Mouse (Mus musculus): ENCODE data around the gene Hist1h2ah. TPM values are rescaled to one million over a fixed set of nuclear protein-coding genes. Genes with fewer than 3 reads are reported as not detected.

Hist1h2ah gene
- polyA plus RNA-seq, 2 experiments = 8.7 to 12.0 TPM

- DNase-seq (ENCODE audit: low read depth in 3 of 3, low spot score in 3 of 3) (no peak), ATAC-seq (ENCODE audit: insufficient read depth) (no peak)
- Histone ChIP-seq H3K27ac (no peak overlapping the region), H3K27me3 (ENCODE audit: control insufficient read depth, insufficient read depth, low read length) (peaks cover 51% of the 10 kb centered on the region), H3K36me3 (replicated peaks; ENCODE audit: control insufficient read depth, insufficient read depth, low read depth) (no peaks in the 10 kb centered on the region), H3K4me3 (ENCODE audit: insufficient read depth in 1 of 2, low read depth in 2 of 2, low read length in 2 of 2) (peak overlapping the region; percentile 51 to 61), H3K4me1 (replicated peaks; ENCODE audit: control insufficient read depth in 2 of 2, insufficient read depth in 2 of 2, low read length in 1 of 2) (peaks cover 0 to 18% of the 10 kb centered on the region in 2 experiments; a peak in 3 of 4 replicates), H3K9ac (replicated peaks) (peak overlapping the region; percentile 27), H3K9me3 (ENCODE audit: control insufficient read depth, low read length) (no peaks in the 10 kb centered on the region), H3K4me2 (ENCODE audit: low read depth) (peak overlapping the region; percentile 74)
- under 1% methylated on average over 21 of the region's 21 CpGs for WGBS (ENCODE audit: insufficient replicate concordance)
- peak; percentile 39; the same call in 1 of the 2 replicates for TF ChIP-seq CTCF (IDR thresholded peaks at IDR 0.05; ENCODE audit: low read depth)
- no peak for TF ChIP-seq EP300 (IDR thresholded peaks at IDR 0.05; ENCODE audit: low read depth)
These were observed 39.9 kb downstream of the Hist1h2ah start for GRCm38 (mm10) chr13:21995331-21995914.

- no peak for ATAC-seq (ENCODE audit: insufficient read depth)
- peaks cover 46% of the 10 kb centered on the region for H3K27me3 ChIP-seq (ENCODE audit: control insufficient read depth, insufficient read depth, low read length)
- WGBS (ENCODE audit: insufficient replicate concordance) = 5% methylated on average over 8 of the region's 8 CpGs
These were observed 40.5 kb downstream of the Hist1h2ah start for GRCm38 (mm10) chr13:21994896-21995295.

GRCm38 (mm10) chr13:21993957-21994738, 41.2 kb downstream of the Hist1h2ah start:
- DNase-seq (ENCODE audit: low read depth in 3 of 3, low spot score in 3 of 3) (no peak), ATAC-seq (ENCODE audit: insufficient read depth) (peak; percentile 83)
- WGBS (ENCODE audit: insufficient replicate concordance) = under 1% methylated on average over 22 of the region's 22 CpGs
- H3K36me3 ChIP-seq (replicated peaks; ENCODE audit: control insufficient read depth, insufficient read depth, low read depth) = no peaks in the 10 kb centered on the region
- no peaks in the 10 kb centered on the region for H3K9me3 ChIP-seq (ENCODE audit: control insufficient read depth, low read length)
- TF ChIP-seq EP300 (IDR thresholded peaks at IDR 0.05; ENCODE audit: low read depth) (no peak), CTCF (IDR thresholded peaks at IDR 0.05; ENCODE audit: low read depth) (no peak)
- no peak overlapping the region for H3K4me3 ChIP-seq (ENCODE audit: insufficient read depth in 1 of 2, low read depth in 2 of 2, low read length in 2 of 2)
- no peak overlapping the region for H3K27ac ChIP-seq
- H3K27me3 ChIP-seq (ENCODE audit: control insufficient read depth, insufficient read depth, low read length) = peaks cover 39% of the 10 kb centered on the region
- peak overlapping the region; percentile 74 for H3K4me2 ChIP-seq (ENCODE audit: low read depth)
- no peak overlapping the region for H3K9ac ChIP-seq (replicated peaks)
- peaks cover 0 to 18% of the 10 kb centered on the region in 2 experiments; a peak in 3 of 4 replicates for H3K4me1 ChIP-seq (replicated peaks; ENCODE audit: control insufficient read depth in 2 of 2, insufficient read depth in 2 of 2, low read length in 1 of 2)

More at GRCm38 (mm10) chr13:21994896-21995295, 40.5 kb downstream of the Hist1h2ah start:
- Histone ChIP-seq H3K9ac (replicated peaks) (no peak overlapping the region; the same call in 1 of the 2 replicates), H3K4me3 (ENCODE audit: insufficient read depth in 1 of 2, low read depth in 2 of 2, low read length in 2 of 2) (peak overlapping the region; percentile 51 to 61), H3K27ac (no peak overlapping the region), H3K9me3 (ENCODE audit: control insufficient read depth, low read length) (no peaks in the 10 kb centered on the region), H3K36me3 (replicated peaks; ENCODE audit: control insufficient read depth, insufficient read depth, low read depth) (no peaks in the 10 kb centered on the region), H3K4me2 (ENCODE audit: low read depth) (peak overlapping the region; percentile 74), H3K4me1 (replicated peaks; ENCODE audit: control insufficient read depth in 2 of 2, insufficient read depth in 2 of 2, low read length in 1 of 2) (peaks cover 0 to 18% of the 10 kb centered on the region in 2 experiments; a peak in 3 of 4 replicates)
- no peak for TF ChIP-seq CTCF (IDR thresholded peaks at IDR 0.05; ENCODE audit: low read depth)
- no peak for TF ChIP-seq EP300 (IDR thresholded peaks at IDR 0.05; ENCODE audit: low read depth)
- no peak for DNase-seq (ENCODE audit: low read depth in 3 of 3, low spot score in 3 of 3)

- DNase-seq (ENCODE audit: low read depth in 3 of 3, low spot score in 3 of 3) (no peak), ATAC-seq (ENCODE audit: insufficient read depth) (no peak)
- peaks cover 0 to 18% of the 10 kb centered on the region in 2 experiments; a peak in 3 of 4 replicates for H3K4me1 ChIP-seq (replicated peaks; ENCODE audit: control insufficient read depth in 2 of 2, insufficient read depth in 2 of 2, low read length in 1 of 2)
- no peak overlapping the region for H3K9ac ChIP-seq (replicated peaks)
- TF ChIP-seq EP300 (IDR thresholded peaks at IDR 0.05; ENCODE audit: low read depth) (no peak), CTCF (IDR thresholded peaks at IDR 0.05; ENCODE audit: low read depth) (no peak)
- H3K4me3 ChIP-seq (ENCODE audit: insufficient read depth in 1 of 2, low read depth in 2 of 2, low read length in 2 of 2) = no peak overlapping the region
- H3K36me3 ChIP-seq (replicated peaks; ENCODE audit: control insufficient read depth, insufficient read depth, low read depth) = no peaks in the 10 kb centered on the region
- H3K27me3 ChIP-seq (ENCODE audit: control insufficient read depth, insufficient read depth, low read length) = peaks cover 23% of the 10 kb centered on the region
- no peak overlapping the region for H3K4me2 ChIP-seq (ENCODE audit: low read depth)
- 73% methylated on average over 5 of the region's 5 CpGs for WGBS (ENCODE audit: insufficient replicate concordance)
- H3K27ac ChIP-seq = no peak overlapping the region
- no peaks in the 10 kb centered on the region for H3K9me3 ChIP-seq (ENCODE audit: control insufficient read depth, low read length)
These were observed 42.8 kb downstream of the Hist1h2ah start for GRCm38 (mm10) chr13:21992550-21992949.

Small RNAs within 50 kb of the gene (microRNA-seq; reads per million reads assigned to microRNA genes)
- gene Gm26300 (not detected), gene Gm44390 (not detected), gene Gm44486 (not detected)

Other genes with a start within 250 kb of the Hist1h2ah start
- gene Hist1h2an, start 248.3 kb downstream of the Hist1h2ah start, polyA plus RNA-seq (2012; rRNA removed) = 10.9 and 22.9 TPM in 2 replicates
- 12.7 and 14.7 TPM in 2 replicates for gene Hist1h2an, start 248.3 kb downstream of the Hist1h2ah start, polyA plus RNA-seq (2014; fragmentation: Nextera tagmentation; extraction: Ambion mirVana)
- 2.6 and 4.2 TPM in 2 replicates for gene Hist1h2bp, start 248.1 kb downstream of the Hist1h2ah start, polyA plus RNA-seq (2012; rRNA removed)
- gene Hist1h2bp, start 248.1 kb downstream of the Hist1h2ah start, polyA plus RNA-seq (2014; fragmentation: Nextera tagmentation; extraction: Ambion mirVana) = 3.0 and 4.1 TPM in 2 replicates
- 13.1 and 13.4 TPM in 2 replicates for gene Hist1h2bq, start 225.4 kb downstream of the Hist1h2ah start, polyA plus RNA-seq (2012; rRNA removed)
- gene Hist1h2bq, start 225.4 kb downstream of the Hist1h2ah start, polyA plus RNA-seq (2014; fragmentation: Nextera tagmentation; extraction: Ambion mirVana) = 16.9 and 21.6 TPM in 2 replicates
- gene Hist1h2ao, start 225.1 kb downstream of the Hist1h2ah start, polyA plus RNA-seq (2012; rRNA removed) = 0.24 TPM in 1 of 2 replicates, not detected in the other
- gene Hist1h2ao, start 225.1 kb downstream of the Hist1h2ah start, polyA plus RNA-seq (2014; fragmentation: Nextera tagmentation; extraction: Ambion mirVana) = 3.4 TPM in 1 of 2 replicates, not detected in the other
- gene Hist1h4m, start 223.8 kb downstream of the Hist1h2ah start, polyA plus RNA-seq (2012; rRNA removed) = not detected in 2 replicates
- gene Hist1h4m, start 223.8 kb downstream of the Hist1h2ah start, polyA plus RNA-seq (2014; fragmentation: Nextera tagmentation; extraction: Ambion mirVana) = not detected in 2 replicates
- 37.4 and 50.3 TPM in 2 replicates for gene Hist1h4n, start 203.4 kb downstream of the Hist1h2ah start, polyA plus RNA-seq (2012; rRNA removed)
- 33.6 and 35.5 TPM in 2 replicates for gene Hist1h4n, start 203.4 kb downstream of the Hist1h2ah start, polyA plus RNA-seq (2014; fragmentation: Nextera tagmentation; extraction: Ambion mirVana)
- 88.3 and 95.9 TPM in 2 replicates for gene Hist1h2ap, start 202.1 kb downstream of the Hist1h2ah start, polyA plus RNA-seq (2012; rRNA removed)
- gene Hist1h2ap, start 202.1 kb downstream of the Hist1h2ah start, polyA plus RNA-seq (2014; fragmentation: Nextera tagmentation; extraction: Ambion mirVana) = 6,830 and 6,963 TPM in 2 replicates
- 3.4 and 9.6 TPM in 2 replicates for gene Hist1h2br, start 201.8 kb downstream of the Hist1h2ah start, polyA plus RNA-seq (2012; rRNA removed)
- 18.0 and 22.9 TPM in 2 replicates for gene Hist1h2br, start 201.8 kb downstream of the Hist1h2ah start, polyA plus RNA-seq (2014; fragmentation: Nextera tagmentation; extraction: Ambion mirVana)
- gene Zfp184, start 90.5 kb downstream of the Hist1h2ah start, polyA plus RNA-seq (2012; rRNA removed) = 0.30 and 0.41 TPM in 2 replicates
- gene Zfp184, start 90.5 kb downstream of the Hist1h2ah start, polyA plus RNA-seq (2014; fragmentation: Nextera tagmentation; extraction: Ambion mirVana) = 0.50 and 0.82 TPM in 2 replicates
- not detected in 2 replicates for gene Pom121l2, start 54.4 kb downstream of the Hist1h2ah start, polyA plus RNA-seq (2012; rRNA removed)
- not detected in 2 replicates for gene Pom121l2, start 54.4 kb downstream of the Hist1h2ah start, polyA plus RNA-seq (2014; fragmentation: Nextera tagmentation; extraction: Ambion mirVana)
- gene Prss16, start 25.8 kb downstream of the Hist1h2ah start, polyA plus RNA-seq (2012; rRNA removed) = 0.23 and 0.34 TPM in 2 replicates
- gene Prss16, start 25.8 kb downstream of the Hist1h2ah start, polyA plus RNA-seq (2014; fragmentation: Nextera tagmentation; extraction: Ambion mirVana) = 0.33 and 0.39 TPM in 2 replicates
- gene Hist1h2bk, start 302 bp upstream of the Hist1h2ah start, polyA plus RNA-seq (2012; rRNA removed) = 17.7 and 25.1 TPM in 2 replicates
- 1.0 and 3.1 TPM in 2 replicates for gene Hist1h2bk, start 302 bp upstream of the Hist1h2ah start, polyA plus RNA-seq (2014; fragmentation: Nextera tagmentation; extraction: Ambion mirVana)
- 66.4 and 87.2 TPM in 2 replicates for gene Hist1h4i, start 5.8 kb upstream of the Hist1h2ah start, polyA plus RNA-seq (2012; rRNA removed)
- 36.5 and 47.8 TPM in 2 replicates for gene Hist1h4i, start 5.8 kb upstream of the Hist1h2ah start, polyA plus RNA-seq (2014; fragmentation: Nextera tagmentation; extraction: Ambion mirVana)
- 35.2 and 55.3 TPM in 2 replicates for gene Hist1h2ag, start 7.4 kb upstream of the Hist1h2ah start, polyA plus RNA-seq (2012; rRNA removed)
- gene Hist1h2ag, start 7.4 kb upstream of the Hist1h2ah start, polyA plus RNA-seq (2014; fragmentation: Nextera tagmentation; extraction: Ambion mirVana) = 15.5 and 18.0 TPM in 2 replicates
- 21.4 and 38.1 TPM in 2 replicates for gene Hist1h2bj, start 7.6 kb upstream of the Hist1h2ah start, polyA plus RNA-seq (2012; rRNA removed)
- 11.2 and 12.4 TPM in 2 replicates for gene Hist1h2bj, start 7.6 kb upstream of the Hist1h2ah start, polyA plus RNA-seq (2014; fragmentation: Nextera tagmentation; extraction: Ambion mirVana)
- gene Vmn1r188, start 48.9 kb upstream of the Hist1h2ah start, polyA plus RNA-seq (2012; rRNA removed) = not detected in 2 replicates
- gene Vmn1r188, start 48.9 kb upstream of the Hist1h2ah start, polyA plus RNA-seq (2014; fragmentation: Nextera tagmentation; extraction: Ambion mirVana) = not detected in 2 replicates
- not detected in 2 replicates for gene Vmn1r189, start 70.3 kb upstream of the Hist1h2ah start, polyA plus RNA-seq (2012; rRNA removed)
- gene Vmn1r189, start 70.3 kb upstream of the Hist1h2ah start, polyA plus RNA-seq (2014; fragmentation: Nextera tagmentation; extraction: Ambion mirVana) = not detected in 2 replicates
- gene Vmn1r191, start 148.4 kb upstream of the Hist1h2ah start, polyA plus RNA-seq (2012; rRNA removed) = not detected in 2 replicates
- not detected in 2 replicates for gene Vmn1r191, start 148.4 kb upstream of the Hist1h2ah start, polyA plus RNA-seq (2014; fragmentation: Nextera tagmentation; extraction: Ambion mirVana)
- not detected in 2 replicates for gene Vmn1r192, start 155.6 kb upstream of the Hist1h2ah start, polyA plus RNA-seq (2012; rRNA removed)
- not detected in 2 replicates for gene Vmn1r192, start 155.6 kb upstream of the Hist1h2ah start, polyA plus RNA-seq (2014; fragmentation: Nextera tagmentation; extraction: Ambion mirVana)
- gene Vmn1r193, start 187.6 kb upstream of the Hist1h2ah start, polyA plus RNA-seq (2012; rRNA removed) = not detected in 2 replicates
- not detected in 2 replicates for gene Vmn1r193, start 187.6 kb upstream of the Hist1h2ah start, polyA plus RNA-seq (2014; fragmentation: Nextera tagmentation; extraction: Ambion mirVana)
- gene Vmn1r194, start 208.6 kb upstream of the Hist1h2ah start, polyA plus RNA-seq (2012; rRNA removed) = not detected in 2 replicates
- not detected in 2 replicates for gene Vmn1r194, start 208.6 kb upstream of the Hist1h2ah start, polyA plus RNA-seq (2014; fragmentation: Nextera tagmentation; extraction: Ambion mirVana)
- gene Vmn1r195, start 235.0 kb upstream of the Hist1h2ah start, polyA plus RNA-seq (2012; rRNA removed) = not detected in 2 replicates
- gene Vmn1r195, start 235.0 kb upstream of the Hist1h2ah start, polyA plus RNA-seq (2014; fragmentation: Nextera tagmentation; extraction: Ambion mirVana) = not detected in 2 replicates

Data from liver, embryonic 14.5 days (tissue).